In genomic region chr3:97810334-97810733, GRCm38 (mm10) we compare ENCODE assay signal across 13 mouse cellular contexts.
DNase-seq lines count a peak whose midpoint lies in the region; ATAC-seq lines count a peak whose summit lies in the region.
"Had no signal": no experiment of that assay in that cellular context is flagged by ENCODE, and none has a peak within 500 bp of the region (broad histone marks: within the 10 kb centered on the region; RNA-seq: fewer than 3 reads in every experiment).

No protein-coding gene starts in this region.

- no peaks in the 10 kb centered on the region for H3K9me3 ChIP-seq in kidney, embryonic 15.5 days (replicated peaks)
- H3K9me3 ChIP-seq: embryonic facial prominence, embryonic 13.5 days; forebrain, embryonic 12.5 days; G1E; limb, embryonic 13.5 days had no signal

- H3K4me3 ChIP-seq in kidney, embryonic 15.5 days (replicated peaks) = no peak overlapping the region
- H3K4me3 ChIP-seq: embryonic facial prominence, embryonic 13.5 days; forebrain, embryonic 12.5 days; limb, embryonic 13.5 days had no signal

- no peak overlapping the region for H3K9ac ChIP-seq in kidney, embryonic 15.5 days
- H3K9ac ChIP-seq: embryonic facial prominence, embryonic 13.5 days; forebrain, embryonic 12.5 days; limb, embryonic 13.5 days had no signal

- H3K27ac ChIP-seq in kidney, embryonic 15.5 days = no peak overlapping the region
- H3K27ac ChIP-seq: forebrain, embryonic 12.5 days had no signal

- intact Hi-C loops in heart, postnatal 14 days (cut with DNase I) = no loop called here

- peak; percentile 48 for DNase-seq in kidney, adult 9 months
- peak; percentile 40 for DNase-seq in fat pad, adult 2 months (ENCODE audit: extremely low read depth, low read depth, low spot score)
- DNase-seq in heart, adult 8-10 months (ENCODE audit: low spot score) = peak; percentile 73
- peak; percentile 34 to 62 for DNase-seq in heart, postnatal 14 days
- DNase-seq in cerebellum, adult 11 months = no peak
- DNase-seq: kidney, postnatal 4 days; right cerebral cortex, adult 18-20 months had no signal

- peaks cover 15% of the 10 kb centered on the region for H3K4me1 ChIP-seq in kidney, embryonic 15.5 days

- no peak for ATAC-seq in kidney, embryonic 15.5 days (replicated peaks; ENCODE audit: low FRiP score)
- ATAC-seq in megakaryocyte progenitor cell, adult 5-6 weeks (replicated peaks; ENCODE audit: poor library complexity) = no peak

- H3K36me3 ChIP-seq in kidney, embryonic 15.5 days = no peaks in the 10 kb centered on the region
- H3K36me3 ChIP-seq: embryonic facial prominence, embryonic 13.5 days; forebrain, embryonic 12.5 days; G1E; limb, embryonic 13.5 days had no signal

- no peaks in the 10 kb centered on the region for H3K27me3 ChIP-seq in kidney, embryonic 15.5 days
- H3K27me3 ChIP-seq: embryonic facial prominence, embryonic 13.5 days; forebrain, embryonic 12.5 days; limb, embryonic 13.5 days had no signal

- no peak overlapping the region for H3K4me2 ChIP-seq in kidney, embryonic 15.5 days
- H3K4me2 ChIP-seq: forebrain, embryonic 12.5 days had no signal

- 92% methylated on average over 2 of the region's 2 CpGs for WGBS in kidney, embryonic 15.5 days
